Mouse (Mus musculus): ENCODE results near the gene Myo18a. TPM values are rescaled to one million over a fixed set of nuclear protein-coding genes. Genes with fewer than 3 reads are reported as not detected.

Gene Myo18a
- total RNA-seq (2023): 10 to 100 TPM; 63.0 to 64.6 TPM

DNA sequence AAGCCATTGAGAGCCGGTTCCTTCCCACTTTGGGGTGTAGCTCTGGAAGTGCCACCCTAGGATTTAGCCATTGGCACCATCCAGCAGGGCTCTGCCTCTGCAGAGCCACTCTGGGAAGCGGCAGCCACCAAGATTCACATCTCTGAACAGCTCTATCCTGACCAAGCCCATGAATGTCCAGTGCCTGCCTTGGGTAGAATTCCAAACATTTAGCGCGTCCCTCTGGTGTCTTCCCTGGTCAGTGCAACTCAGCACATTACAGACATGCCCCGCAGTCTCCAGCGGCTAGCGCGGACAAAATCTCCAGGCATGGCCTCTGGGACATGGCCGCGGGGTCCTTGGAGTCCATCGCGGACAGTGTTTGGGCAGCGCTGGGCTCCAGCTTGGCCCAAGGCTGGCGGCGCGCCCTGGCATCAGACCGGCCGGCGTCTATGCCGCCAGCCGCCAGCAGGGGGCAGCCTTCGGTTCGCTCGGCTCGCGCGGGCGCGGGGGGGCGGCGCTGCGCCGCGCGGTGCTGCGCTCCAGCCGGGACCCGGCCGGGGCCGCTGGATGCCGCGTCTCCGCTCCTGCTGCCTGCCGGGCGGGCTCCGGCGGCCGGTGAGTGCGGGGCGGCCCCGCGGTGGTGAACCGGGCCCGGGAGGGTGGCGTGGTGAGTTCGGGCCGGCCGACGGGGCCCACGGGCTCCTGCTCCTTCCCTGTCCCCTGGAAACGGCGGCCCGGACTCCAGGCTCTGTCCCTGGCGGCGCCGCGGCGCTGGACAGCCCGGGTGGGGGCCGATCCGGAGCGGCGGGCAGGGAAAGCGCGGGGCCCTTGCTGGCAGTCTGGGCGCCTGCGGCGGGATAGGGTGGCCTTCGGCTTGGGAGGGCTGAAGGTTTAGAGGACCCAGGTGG, at the start of gene Myo18a:
TSS of gene Myo18a (plus strand) at position 464 of the 890 bp plus-strand sequence.

DNA sequence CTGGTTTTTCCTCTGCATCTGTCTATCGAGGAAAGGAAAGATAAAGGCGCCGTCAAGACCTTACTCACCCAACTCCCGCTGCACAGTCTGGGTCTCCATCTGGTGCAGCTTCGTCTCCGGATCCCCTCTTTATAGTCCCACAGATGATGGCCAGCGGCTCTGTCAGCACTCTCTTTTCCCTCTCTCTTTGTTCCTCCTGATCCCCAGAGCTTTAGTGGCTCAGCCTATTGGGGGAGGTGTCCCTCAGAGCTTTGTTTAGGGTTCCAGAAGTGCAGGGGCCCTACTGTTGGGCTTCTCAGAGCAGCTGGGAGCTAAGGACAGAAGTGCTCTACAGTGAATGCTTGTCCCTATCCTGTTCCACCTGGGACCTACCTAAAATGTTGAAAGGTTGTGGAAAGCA, 37.9 kb upstream of the Myo18a start, which contains the start of gene Cryba1:
TSS of gene Cryba1 (minus strand) at position 101 of the 400 bp plus-strand sequence.

DNA sequence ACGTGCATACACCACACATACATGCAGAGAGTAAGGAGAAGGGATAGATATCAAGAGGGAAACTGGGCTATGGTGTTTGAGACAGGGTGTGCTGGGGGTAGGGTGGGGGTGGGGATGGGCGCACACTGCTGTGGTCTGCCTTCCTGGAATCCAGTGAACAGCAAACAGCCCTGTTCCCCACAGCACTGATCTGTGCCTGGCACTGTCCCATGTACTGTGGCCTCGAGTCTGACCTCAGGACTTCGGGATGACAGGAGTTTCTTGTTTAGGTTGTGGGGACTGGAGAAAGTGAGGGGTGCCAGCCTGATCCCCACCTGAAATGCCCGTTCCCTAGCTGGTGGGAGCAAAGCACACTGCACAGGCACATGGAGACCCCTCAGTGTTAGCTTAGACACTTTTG, 24.7 kb downstream of the Myo18a start, which contains the start of gene Gm10277:
TSS of gene Gm10277 (minus strand) at position 41 of the 400 bp plus-strand sequence.

DNA sequence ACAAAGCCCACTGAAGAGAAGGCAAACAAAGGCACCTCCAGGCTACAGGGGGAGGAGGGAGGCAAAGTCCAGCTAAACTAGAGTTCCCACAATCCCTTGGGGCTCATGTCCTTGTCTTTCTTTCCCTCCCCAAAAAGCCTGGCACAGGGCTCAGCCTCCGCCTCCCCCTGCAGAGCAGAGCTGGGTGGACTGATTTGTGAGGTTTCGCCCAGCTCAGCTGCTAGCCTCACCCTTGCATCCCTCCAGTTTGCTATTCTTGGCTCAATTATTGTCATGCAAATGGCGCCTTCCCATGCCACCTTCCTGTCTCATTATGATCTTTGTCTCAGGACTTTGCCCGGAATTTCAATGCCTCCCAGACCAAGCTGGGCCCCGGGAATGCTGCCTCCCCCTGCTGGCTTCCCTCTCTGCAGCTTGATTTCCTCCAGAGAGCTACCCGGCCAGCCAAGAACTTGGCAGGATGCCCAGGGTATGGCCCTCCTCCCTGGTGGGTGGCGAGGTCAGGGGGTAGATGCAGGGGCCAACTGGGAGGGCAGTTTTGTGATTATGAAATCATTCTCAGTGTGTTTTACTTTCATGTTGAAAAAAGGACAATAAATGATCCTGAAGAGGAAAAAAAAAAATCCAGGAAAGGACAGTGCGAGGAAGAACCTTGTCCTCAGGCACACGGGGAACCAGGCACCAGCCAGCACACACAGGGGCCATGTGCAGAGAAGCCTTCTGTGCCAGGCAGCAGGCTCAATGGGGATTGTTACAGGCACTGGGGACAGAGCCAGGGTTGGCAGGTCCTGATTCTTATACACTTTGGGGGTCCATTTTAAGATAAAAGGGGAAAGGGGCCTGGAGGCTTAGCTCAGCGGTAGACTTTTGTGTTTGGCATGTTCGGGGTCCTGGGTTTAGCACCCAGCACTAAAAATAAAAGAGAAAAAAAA, 131.0 kb downstream of the Myo18a start, which contains the start of gene Pipox:
TSS of gene Pipox (minus strand) at position 310 of the 932 bp plus-strand sequence.

Other genes with a start within 250 kb of the Myo18a start
- 10 to 100 TPM; 13.0 to 14.1 TPM for gene Abhd15, start 248.1 kb upstream of the Myo18a start, total RNA-seq (2023)
- gene Trp53i13, start 247.3 kb upstream of the Myo18a start, total RNA-seq (2023): 10 to 100 TPM in 1 of 2 experiments, 1 to 10 TPM in 1; 9.7 to 12.4 TPM
- under 1 TPM; 0.39 to 0.99 TPM for gene Gm10392, start 244.0 kb upstream of the Myo18a start, total RNA-seq (2023)
- 10 to 100 TPM; 35.5 to 40.3 TPM for gene Taok1, start 155.4 kb upstream of the Myo18a start, total RNA-seq (2023)
- gene Nufip2, start 77.1 kb upstream of the Myo18a start, total RNA-seq (2023): 10 to 100 TPM; 78.0 to 96.1 TPM
- gene Cryba1, start 38.0 kb upstream of the Myo18a start, total RNA-seq (2023): not detected
- gene Gm10277, start 24.5 kb downstream of the Myo18a start, total RNA-seq (2023): not detected
- not detected for gene Pipox, start 130.8 kb downstream of the Myo18a start, total RNA-seq (2023)
- not detected for gene Sez6, start 167.6 kb downstream of the Myo18a start, total RNA-seq (2023)
- 10 to 100 TPM; 80.1 to 87.9 TPM for gene Phf12, start 219.5 kb downstream of the Myo18a start, total RNA-seq (2023)

Measured in neutrophil, adult 83 days (primary cell).